Mouse (Mus musculus): ENCODE measurements around the gene Tmem19. TPM values are rescaled to one million over a fixed set of nuclear protein-coding genes. Genes with fewer than 3 reads are reported as not detected.

Tmem19 gene
- polyA plus RNA-seq, 2 experiments: 5.5 to 11.7 TPM

DNA sequence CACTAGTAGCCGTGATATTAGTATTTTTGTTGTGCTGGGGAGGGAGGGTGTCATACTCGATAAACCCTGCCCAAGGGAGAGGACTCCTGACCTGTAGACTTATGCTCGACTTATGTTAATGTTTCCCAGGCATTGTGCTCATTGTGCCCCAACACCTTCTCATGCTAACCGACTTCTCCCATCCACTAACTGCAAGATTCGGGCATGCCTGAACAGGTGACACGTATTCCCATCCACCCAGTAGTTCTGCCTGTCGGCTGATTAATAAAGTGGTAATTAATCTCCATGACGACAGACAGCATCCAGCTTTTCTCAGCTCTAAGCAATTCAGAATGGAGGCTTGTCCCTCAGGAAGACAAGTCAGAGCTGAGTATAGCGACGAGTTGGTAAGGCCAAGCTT lies 13.3 kb downstream of the Tmem19 start:
- no peaks in the 10 kb centered on the region for H3K9me3 ChIP-seq (ENCODE audit: control insufficient read depth, low read length)
- no peak overlapping the region for H3K4me3 ChIP-seq (ENCODE audit: insufficient read depth in 1 of 2, low read depth in 2 of 2, low read length in 2 of 2)
- no peak for DNase-seq (ENCODE audit: low read depth in 3 of 3, low spot score in 3 of 3)
- H3K36me3 ChIP-seq (replicated peaks; ENCODE audit: control insufficient read depth, insufficient read depth, low read depth): no peaks in the 10 kb centered on the region
- peaks cover 0 to 12% of the 10 kb centered on the region in 2 experiments; a peak in 2 of 4 replicates for H3K4me1 ChIP-seq (replicated peaks; ENCODE audit: control insufficient read depth in 2 of 2, insufficient read depth in 2 of 2, low read length in 1 of 2)
- TF ChIP-seq CTCF (IDR thresholded peaks at IDR 0.05; ENCODE audit: low read depth): no peak
- no peak for TF ChIP-seq EP300 (IDR thresholded peaks at IDR 0.05; ENCODE audit: low read depth)
- no peak overlapping the region for H3K9ac ChIP-seq (replicated peaks)
- no peak for ATAC-seq (ENCODE audit: insufficient read depth)
- 78% methylated on average over 10 of the region's 10 CpGs for WGBS (ENCODE audit: insufficient replicate concordance)
- no peaks in the 10 kb centered on the region for H3K27me3 ChIP-seq (ENCODE audit: control insufficient read depth, insufficient read depth, low read length)
- H3K27ac ChIP-seq: no peak overlapping the region
- H3K4me2 ChIP-seq (ENCODE audit: low read depth): no peak overlapping the region

DNA sequence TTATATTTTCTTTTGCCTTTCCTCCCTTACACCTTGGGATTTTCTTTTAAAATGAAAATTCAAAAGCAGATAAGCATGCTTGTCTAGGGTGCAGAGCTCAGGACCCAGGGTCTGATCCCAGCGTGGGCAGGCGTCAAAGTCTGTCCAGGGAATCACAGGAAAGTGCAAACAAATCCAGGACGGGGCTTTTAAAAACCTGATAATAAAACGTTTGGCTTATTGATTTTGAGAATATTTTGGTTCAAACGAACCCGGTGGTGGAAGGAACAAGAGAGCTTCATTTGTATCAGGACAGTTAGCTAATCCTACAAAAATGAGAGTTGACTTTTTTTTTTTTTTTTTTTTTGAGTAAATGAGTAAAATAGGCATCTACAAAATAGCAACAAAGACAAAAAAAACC lies 14.2 kb downstream of the Tmem19 start:
- no peak overlapping the region for H3K9ac ChIP-seq (replicated peaks)
- no peak overlapping the region for H3K4me3 ChIP-seq (ENCODE audit: insufficient read depth in 1 of 2, low read depth in 2 of 2, low read length in 2 of 2)
- no peaks in the 10 kb centered on the region for H3K9me3 ChIP-seq (ENCODE audit: control insufficient read depth, low read length)
- H3K27me3 ChIP-seq (ENCODE audit: control insufficient read depth, insufficient read depth, low read length): no peaks in the 10 kb centered on the region
- no peak for TF ChIP-seq CTCF (IDR thresholded peaks at IDR 0.05; ENCODE audit: low read depth)
- no peak for TF ChIP-seq EP300 (IDR thresholded peaks at IDR 0.05; ENCODE audit: low read depth)
- 61% methylated on average over 6 of the region's 6 CpGs for WGBS (ENCODE audit: insufficient replicate concordance)
- no peak for ATAC-seq (ENCODE audit: insufficient read depth)
- no peaks in the 10 kb centered on the region for H3K36me3 ChIP-seq (replicated peaks; ENCODE audit: control insufficient read depth, insufficient read depth, low read depth)
- H3K4me1 ChIP-seq (replicated peaks; ENCODE audit: control insufficient read depth in 2 of 2, insufficient read depth in 2 of 2, low read length in 1 of 2): peaks cover 0 to 12% of the 10 kb centered on the region in 2 experiments; a peak in 2 of 4 replicates
- DNase-seq (ENCODE audit: low read depth in 3 of 3, low spot score in 3 of 3): no peak
- no peak overlapping the region for H3K27ac ChIP-seq
- H3K4me2 ChIP-seq (ENCODE audit: low read depth): no peak overlapping the region

DNA sequence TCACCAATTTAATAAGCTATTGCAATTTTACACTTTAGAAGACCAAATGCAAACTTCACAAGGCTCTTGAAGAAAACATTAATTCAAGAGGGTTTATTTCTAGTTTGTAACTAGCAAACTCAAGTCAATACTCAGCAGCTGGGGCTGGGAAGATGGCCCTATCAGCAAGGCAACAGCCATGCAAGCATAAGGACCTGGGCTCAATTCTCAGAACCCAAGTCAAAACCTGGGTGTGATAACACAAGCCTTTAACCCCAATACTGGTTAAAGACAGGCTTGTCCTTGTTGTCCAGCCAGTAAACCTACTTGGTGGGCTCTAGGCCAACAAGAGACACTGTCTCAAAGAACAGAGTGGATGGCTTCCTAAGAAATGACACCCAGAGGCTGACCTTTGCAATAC lies 15.9 kb downstream of the Tmem19 start:
- ATAC-seq (ENCODE audit: insufficient read depth) (peak; percentile 53; the same call in 1 of the 2 replicates), DNase-seq (ENCODE audit: low read depth in 3 of 3, low spot score in 3 of 3) (peak in 1 of 3 experiments; percentile 12)

GRCm38 (mm10) chr10:115342771-115343425 lies 19.4 kb downstream of the Tmem19 start:
- Histone ChIP-seq H3K27ac (no peak overlapping the region), H3K4me3 (ENCODE audit: insufficient read depth in 1 of 2, low read depth in 2 of 2, low read length in 2 of 2) (no peak overlapping the region), H3K36me3 (replicated peaks; ENCODE audit: control insufficient read depth, insufficient read depth, low read depth) (0 out of 2 replicates have a peak, but pooled peaks cover 2% of the 10 kb centered on the region), H3K27me3 (ENCODE audit: control insufficient read depth, insufficient read depth, low read length) (no peaks in the 10 kb centered on the region), H3K4me1 (replicated peaks; ENCODE audit: control insufficient read depth in 2 of 2, insufficient read depth in 2 of 2, low read length in 1 of 2) (peaks cover 0 to 3% of the 10 kb centered on the region in 2 experiments; a peak in 1 of 4 replicates), H3K4me2 (ENCODE audit: low read depth) (no peak overlapping the region), H3K9me3 (ENCODE audit: control insufficient read depth, low read length) (no peaks in the 10 kb centered on the region), H3K9ac (replicated peaks) (no peak overlapping the region)
- ATAC-seq (ENCODE audit: insufficient read depth) (no peak), DNase-seq (ENCODE audit: low read depth in 3 of 3, low spot score in 3 of 3) (no peak)
- 61% methylated on average over 4 of the region's 4 CpGs for WGBS (ENCODE audit: insufficient replicate concordance)
- TF ChIP-seq EP300 (IDR thresholded peaks at IDR 0.05; ENCODE audit: low read depth): no peak
- no peak for TF ChIP-seq CTCF (IDR thresholded peaks at IDR 0.05; ENCODE audit: low read depth)

More for the DNA sequence above, 15.9 kb downstream of the Tmem19 start:
- no peak overlapping the region for H3K4me2 ChIP-seq (ENCODE audit: low read depth)
- H3K4me3 ChIP-seq (ENCODE audit: insufficient read depth in 1 of 2, low read depth in 2 of 2, low read length in 2 of 2): no peak overlapping the region
- H3K27ac ChIP-seq: no peak overlapping the region
- no peak overlapping the region for H3K9ac ChIP-seq (replicated peaks)
- H3K36me3 ChIP-seq (replicated peaks; ENCODE audit: control insufficient read depth, insufficient read depth, low read depth): 0 out of 2 replicates have a peak, but pooled peaks cover 2% of the 10 kb centered on the region
- TF ChIP-seq EP300 (IDR thresholded peaks at IDR 0.05; ENCODE audit: low read depth): 0 out of 2 replicates have a peak, but pooled peaks have one; percentile 14
- TF ChIP-seq CTCF (IDR thresholded peaks at IDR 0.05; ENCODE audit: low read depth): no peak
- H3K4me1 ChIP-seq (replicated peaks; ENCODE audit: control insufficient read depth in 2 of 2, insufficient read depth in 2 of 2, low read length in 1 of 2): peaks cover 0 to 12% of the 10 kb centered on the region in 2 experiments; a peak in 2 of 4 replicates
- no peaks in the 10 kb centered on the region for H3K27me3 ChIP-seq (ENCODE audit: control insufficient read depth, insufficient read depth, low read length)
- no peaks in the 10 kb centered on the region for H3K9me3 ChIP-seq (ENCODE audit: control insufficient read depth, low read length)

DNA sequence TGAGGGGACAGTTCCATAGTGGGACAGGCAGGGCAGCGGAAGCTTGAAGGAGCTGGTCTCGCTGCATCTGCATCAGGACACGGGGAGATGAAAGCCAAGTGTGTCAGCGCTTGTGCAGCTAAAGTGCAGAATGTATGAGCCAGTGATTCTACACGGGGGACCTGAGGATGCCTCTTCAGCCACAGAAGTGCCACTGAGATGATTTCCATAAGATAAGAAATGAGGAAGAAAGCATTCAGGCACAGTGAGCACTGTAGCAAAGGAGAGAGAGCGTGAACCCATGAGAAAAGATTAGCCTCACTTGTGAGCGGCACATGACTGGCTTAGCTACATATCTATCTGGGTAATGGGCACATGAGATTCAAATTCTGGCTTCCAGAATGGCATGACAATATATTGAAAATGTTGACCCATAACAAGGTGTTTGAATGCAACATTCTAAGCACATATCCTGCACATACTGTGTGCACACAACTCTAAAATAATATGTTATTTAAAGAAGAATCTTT lies 22.4 kb downstream of the Tmem19 start:
- H3K27me3 ChIP-seq (ENCODE audit: control insufficient read depth, insufficient read depth, low read length): no peaks in the 10 kb centered on the region
- H3K36me3 ChIP-seq (replicated peaks; ENCODE audit: control insufficient read depth, insufficient read depth, low read depth): 0 out of 2 replicates have a peak, but pooled peaks cover 2% of the 10 kb centered on the region
- H3K9me3 ChIP-seq (ENCODE audit: control insufficient read depth, low read length): no peaks in the 10 kb centered on the region
- no peak for ATAC-seq (ENCODE audit: insufficient read depth)
- no peak overlapping the region for H3K9ac ChIP-seq (replicated peaks)
- no peak overlapping the region for H3K4me2 ChIP-seq (ENCODE audit: low read depth)
- H3K4me3 ChIP-seq (ENCODE audit: insufficient read depth in 1 of 2, low read depth in 2 of 2, low read length in 2 of 2): no peak overlapping the region
- WGBS (ENCODE audit: insufficient replicate concordance): 61% methylated on average over 7 of the region's 7 CpGs
- TF ChIP-seq CTCF (IDR thresholded peaks at IDR 0.05; ENCODE audit: low read depth): no peak
- TF ChIP-seq EP300 (IDR thresholded peaks at IDR 0.05; ENCODE audit: low read depth): no peak
- no peak for DNase-seq (ENCODE audit: low read depth in 3 of 3, low spot score in 3 of 3)
- no peaks in the 10 kb centered on the region; a peak in 1 of 4 replicates for H3K4me1 ChIP-seq (replicated peaks; ENCODE audit: control insufficient read depth in 2 of 2, insufficient read depth in 2 of 2, low read length in 1 of 2)
- H3K27ac ChIP-seq: no peak overlapping the region

All from liver, embryonic 14.5 days (tissue).